Comparison of ENCODE assay signal across 21 mouse cellular contexts in the genomic region with DNA sequence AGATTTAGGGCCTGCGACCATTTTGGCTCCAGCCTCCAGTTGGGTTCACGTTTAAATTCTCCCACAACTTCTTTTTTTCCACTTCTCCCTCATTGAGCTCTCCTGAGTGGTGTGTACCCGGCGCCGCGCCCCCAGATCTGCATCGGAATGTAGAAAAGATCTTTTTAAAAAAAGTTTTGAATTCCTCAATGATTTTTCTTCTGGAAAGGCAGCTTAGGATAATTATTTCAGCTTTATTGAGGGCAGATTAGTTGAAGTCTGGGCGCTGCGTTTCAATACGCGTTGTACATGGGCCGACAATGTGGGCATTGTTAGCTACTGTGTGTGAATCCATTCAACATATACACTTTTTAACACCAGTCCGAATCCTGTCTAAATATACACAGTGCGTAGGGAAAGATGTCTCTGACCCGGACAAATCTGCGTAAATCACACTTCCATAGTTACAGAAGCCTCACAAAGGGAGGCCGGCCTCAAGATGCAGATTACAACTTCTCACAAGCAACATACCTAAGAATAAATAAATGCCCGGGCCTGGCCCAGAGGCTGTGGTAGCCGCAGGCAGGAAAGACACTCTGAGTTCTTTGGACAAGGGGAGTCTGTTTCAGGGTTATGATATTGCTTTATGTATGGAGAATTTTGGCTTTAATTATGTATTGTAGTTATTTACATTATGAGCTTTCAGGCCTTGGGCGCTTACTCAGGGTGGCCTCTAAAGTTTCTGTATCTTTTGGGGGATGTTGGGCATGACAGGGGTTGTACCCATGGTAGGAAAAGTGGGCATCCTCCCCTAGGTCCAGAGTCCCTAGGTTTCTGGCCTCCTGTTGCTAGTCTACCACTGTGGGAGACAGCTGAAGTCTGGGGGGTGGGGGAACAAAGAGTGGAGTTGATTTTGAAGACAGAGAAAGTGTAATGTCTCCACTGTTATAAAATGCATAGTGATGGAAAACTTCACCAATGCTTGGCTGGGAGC. TPM values are rescaled to one million over a fixed set of nuclear protein-coding genes. Genes with fewer than 3 reads are reported as not detected.
DNase-seq lines count a peak whose midpoint lies in the region; ATAC-seq and TF ChIP-seq lines count a peak whose summit lies in the region.
"Had no signal": no experiment of that assay in that cellular context is flagged by ENCODE, and none has a peak within 500 bp of the region (broad histone marks: within the 10 kb centered on the region; RNA-seq: fewer than 3 reads in every experiment).

No protein-coding gene starts in this region.

- H3K79me2 ChIP-seq in heart, adult 2 months (replicated peaks; ENCODE audit: control insufficient read depth, insufficient read depth, low read length) = no peaks in the 10 kb centered on the region

- peak overlapping the region; percentile 69 for H3K4me2 ChIP-seq in forebrain, embryonic 12.5 days
- peak overlapping the region; percentile 53 for H3K4me2 ChIP-seq in midbrain, embryonic 13.5 days (replicated peaks)
- H3K4me2 ChIP-seq: neural tube, embryonic 13.5 days had no signal

- H3K4me3 ChIP-seq in embryonic facial prominence, embryonic 10.5 days = peak overlapping the region; percentile 61
- H3K4me3 ChIP-seq in forebrain, embryonic 12.5 days (replicated peaks) = peak overlapping the region; percentile 59
- peak overlapping the region; percentile 39 for H3K4me3 ChIP-seq in midbrain, embryonic 13.5 days (replicated peaks)
- no peak overlapping the region for H3K4me3 ChIP-seq in thymus, adult 2 months (ENCODE audit: control insufficient read depth, insufficient read depth, low read length)
- no peak overlapping the region for H3K4me3 ChIP-seq in heart, adult 2 months
- H3K4me3 ChIP-seq: neural tube, embryonic 13.5 days had no signal

- H3K9ac ChIP-seq in forebrain, embryonic 12.5 days = peak overlapping the region; percentile 57
- peak overlapping the region; percentile 63 for H3K9ac ChIP-seq in midbrain, embryonic 13.5 days (replicated peaks)
- H3K9ac ChIP-seq in heart, adult 2 months (ENCODE audit: low read depth, low read length) = no peak overlapping the region
- H3K9ac ChIP-seq: limb, embryonic 15.5 days; liver, postnatal 0 days; neural tube, embryonic 13.5 days had no signal

- no peaks in the 10 kb centered on the region for H3K36me3 ChIP-seq in embryonic facial prominence, embryonic 10.5 days (replicated peaks)
- H3K36me3 ChIP-seq in forebrain, embryonic 12.5 days (replicated peaks) = no peaks in the 10 kb centered on the region
- H3K36me3 ChIP-seq in midbrain, embryonic 13.5 days = no peaks in the 10 kb centered on the region
- no peaks in the 10 kb centered on the region for H3K36me3 ChIP-seq in thymus, adult 2 months (ENCODE audit: control insufficient read depth, insufficient read depth, low read length)
- H3K36me3 ChIP-seq in heart, adult 2 months (ENCODE audit: control insufficient read depth, insufficient read depth, low read length) = no peaks in the 10 kb centered on the region
- H3K36me3 ChIP-seq: limb, embryonic 15.5 days; neural tube, embryonic 13.5 days had no signal

- no peak for ATAC-seq in forebrain, embryonic 12.5 days (ENCODE audit: low FRiP score)
- no peak for ATAC-seq in midbrain, embryonic 13.5 days
- ATAC-seq: activated CD4-positive, CD25-positive, alpha-beta regulatory T cell, adult 4 months; hindbrain, postnatal 0 days; liver, postnatal 0 days had no signal

- 5% methylated on average over 20 of the region's 20 CpGs for WGBS in embryonic facial prominence, embryonic 10.5 days
- 6% methylated on average over 20 of the region's 20 CpGs for WGBS in forebrain, embryonic 12.5 days
- 5% methylated on average over 20 of the region's 20 CpGs for WGBS in midbrain, embryonic 13.5 days
- 27% methylated on average over 20 of the region's 20 CpGs for WGBS in thymus, adult 2 months
- WGBS in heart, adult 2 months = 21% methylated on average over 20 of the region's 20 CpGs

- H3K27ac ChIP-seq in embryonic facial prominence, embryonic 10.5 days (replicated peaks) = peak overlapping the region; percentile 87
- peak overlapping the region; percentile 95 for H3K27ac ChIP-seq in forebrain, embryonic 12.5 days
- H3K27ac ChIP-seq in midbrain, embryonic 13.5 days = peak overlapping the region; percentile 88
- H3K27ac ChIP-seq in thymus, adult 2 months (ENCODE audit: control insufficient read depth, insufficient read depth, low read length) = no peak overlapping the region
- H3K27ac ChIP-seq in heart, adult 2 months = no peak overlapping the region
- H3K27ac ChIP-seq: hindbrain, postnatal 0 days; limb, embryonic 15.5 days; neural tube, embryonic 13.5 days had no signal

- no peak for TF ChIP-seq POLR2A in thymus, adult 2 months (IDR thresholded peaks at IDR 0.05; ENCODE audit: control insufficient read depth, extremely low read depth, insufficient read depth, low read length, poor library complexity)
- no peak for TF ChIP-seq POLR2A in heart, adult 2 months (IDR thresholded peaks at IDR 0.05; ENCODE audit: insufficient read depth, low read depth, low read length)

- TF ChIP-seq EP300 in heart, adult 2 months (IDR thresholded peaks at IDR 0.05; ENCODE audit: insufficient read depth, low read depth, low read length) = no peak

- H3K9me3 ChIP-seq in embryonic facial prominence, embryonic 10.5 days = no peaks in the 10 kb centered on the region
- H3K9me3 ChIP-seq in forebrain, embryonic 12.5 days = no peaks in the 10 kb centered on the region
- no peaks in the 10 kb centered on the region for H3K9me3 ChIP-seq in midbrain, embryonic 13.5 days
- H3K9me3 ChIP-seq: limb, embryonic 15.5 days; neural tube, embryonic 13.5 days had no signal

- no peak for TF ChIP-seq CTCF in thymus, adult 2 months (IDR thresholded peaks at IDR 0.05; ENCODE audit: borderline replicate concordance, control insufficient read depth, extremely low read depth, insufficient read depth, low read length, poor library complexity)
- TF ChIP-seq CTCF in heart, adult 2 months (IDR thresholded peaks at IDR 0.05) = no peak

- intact Hi-C loops in heart, adult 2 months (cut with DNase I) = no loop called here

- H3K27me3 ChIP-seq in embryonic facial prominence, embryonic 10.5 days (replicated peaks; ENCODE audit: low read depth, poor library complexity, severe bottlenecking) = peaks cover 100% of the 10 kb centered on the region
- H3K27me3 ChIP-seq in forebrain, embryonic 12.5 days = peaks cover 97% of the 10 kb centered on the region
- peaks cover 97% of the 10 kb centered on the region for H3K27me3 ChIP-seq in midbrain, embryonic 13.5 days
- H3K27me3 ChIP-seq in thymus, adult 2 months (ENCODE audit: control insufficient read depth, insufficient read depth, low read length) = peaks cover 14% of the 10 kb centered on the region
- peaks cover 45% of the 10 kb centered on the region for H3K27me3 ChIP-seq in heart, adult 2 months (ENCODE audit: control insufficient read depth, insufficient read depth, low read length)

- DNase-seq in embryo, embryonic 9.5 days (ENCODE audit: extremely low spot score) = peak; percentile 44
- no peak for DNase-seq in embryo, embryonic 11 days
- peak; percentile 47 for DNase-seq in embryonic facial prominence, embryonic 10.5 days (ENCODE audit: low spot score)
- no peak for DNase-seq in layer of hippocampus, adult 8-10 months (ENCODE audit: low spot score in 2 of 2)
- DNase-seq in thymus, adult 2 months = no peak
- DNase-seq in heart, adult 2 months = no peak
- DNase-seq: cerebellum, postnatal 14 days; kidney, adult 9 months; liver, postnatal 0 days; thymus, postnatal 36 days had no signal

- peaks cover 64% of the 10 kb centered on the region for H3K4me1 ChIP-seq in embryonic facial prominence, embryonic 10.5 days
- H3K4me1 ChIP-seq in forebrain, embryonic 12.5 days = peaks cover 81% of the 10 kb centered on the region
- peaks cover 39% of the 10 kb centered on the region for H3K4me1 ChIP-seq in midbrain, embryonic 13.5 days (replicated peaks)
- no peaks in the 10 kb centered on the region for H3K4me1 ChIP-seq in thymus, adult 2 months (replicated peaks; ENCODE audit: control insufficient read depth, insufficient read depth, low read length)
- H3K4me1 ChIP-seq in heart, adult 2 months (ENCODE audit: control insufficient read depth, insufficient read depth, low read length) = no peaks in the 10 kb centered on the region

RNA-seq across cellular contexts. Expression of gene Six3, which starts 6.0 kb away (rescaled TPM):
- 8.8 and 13.1 TPM in 2 replicates for polyA plus RNA-seq in embryonic facial prominence, embryonic 10.5 days (2016; fragmentation: Nextera tagmentation; extraction: Ambion mirVana)
- polyA plus RNA-seq in forebrain, embryonic 12.5 days (2016; fragmentation: Nextera tagmentation; extraction: Ambion mirVana) = 26.1 and 27.4 TPM in 2 replicates
- polyA plus RNA-seq in midbrain, embryonic 13.5 days (2015; fragmentation: Nextera tagmentation; extraction: Ambion mirVana) = 15.6 and 21.9 TPM in 2 replicates
- under 1 TPM in 2 of 4 experiments, not detected in 2; 0.20 to 0.25 TPM for total RNA-seq in layer of hippocampus, adult 8-10 months (2022)
- polyA plus RNA-seq in thymus, adult 2 months (2012; rRNA removed) = 0.05 and 0.08 TPM in 2 replicates
- total RNA-seq in heart, adult 2 months (2021) = not detected
- 0.06 TPM in 1 of 2 replicates, not detected in the other for polyA plus RNA-seq in heart, adult 2 months (2012; rRNA removed)
- total RNA-seq: gastrocnemius, adult 18-20 months; heart, adult 8-10 months had no signal
- polyA plus RNA-seq: activated CD4-positive, CD25-positive, alpha-beta regulatory T cell, adult 4 months; heart, postnatal 0 days; limb, embryonic 15.5 days; liver, postnatal 0 days; neural tube, embryonic 13.5 days; small intestine, adult 2 months; stomach, embryonic 14.5 days had no signal

Comparison
In these comparisons a context has a peak if more than half of its experiments do, and no peak if none do; other contexts are left out.
1. DNase-seq: peak in embryo, embryonic 9.5 days (single experiment) and embryonic facial prominence, embryonic 10.5 days (single experiment); none in embryo, embryonic 11 days (single experiment), layer of hippocampus, adult 8-10 months (0 of 2), thymus, adult 2 months (single experiment) and heart, adult 2 months (0 of 2).
2. H3K27ac ChIP-seq: peak in embryonic facial prominence, embryonic 10.5 days (single experiment), forebrain, embryonic 12.5 days (single experiment) and midbrain, embryonic 13.5 days (single experiment); none in thymus, adult 2 months (single experiment) and heart, adult 2 months (single experiment).
3. H3K4me3 ChIP-seq: peak in embryonic facial prominence, embryonic 10.5 days (single experiment), forebrain, embryonic 12.5 days (single experiment) and midbrain, embryonic 13.5 days (single experiment); none in thymus, adult 2 months (single experiment) and heart, adult 2 months (single experiment).